7 mouse cellular contexts compared by ENCODE assay signal in the genomic region with DNA sequence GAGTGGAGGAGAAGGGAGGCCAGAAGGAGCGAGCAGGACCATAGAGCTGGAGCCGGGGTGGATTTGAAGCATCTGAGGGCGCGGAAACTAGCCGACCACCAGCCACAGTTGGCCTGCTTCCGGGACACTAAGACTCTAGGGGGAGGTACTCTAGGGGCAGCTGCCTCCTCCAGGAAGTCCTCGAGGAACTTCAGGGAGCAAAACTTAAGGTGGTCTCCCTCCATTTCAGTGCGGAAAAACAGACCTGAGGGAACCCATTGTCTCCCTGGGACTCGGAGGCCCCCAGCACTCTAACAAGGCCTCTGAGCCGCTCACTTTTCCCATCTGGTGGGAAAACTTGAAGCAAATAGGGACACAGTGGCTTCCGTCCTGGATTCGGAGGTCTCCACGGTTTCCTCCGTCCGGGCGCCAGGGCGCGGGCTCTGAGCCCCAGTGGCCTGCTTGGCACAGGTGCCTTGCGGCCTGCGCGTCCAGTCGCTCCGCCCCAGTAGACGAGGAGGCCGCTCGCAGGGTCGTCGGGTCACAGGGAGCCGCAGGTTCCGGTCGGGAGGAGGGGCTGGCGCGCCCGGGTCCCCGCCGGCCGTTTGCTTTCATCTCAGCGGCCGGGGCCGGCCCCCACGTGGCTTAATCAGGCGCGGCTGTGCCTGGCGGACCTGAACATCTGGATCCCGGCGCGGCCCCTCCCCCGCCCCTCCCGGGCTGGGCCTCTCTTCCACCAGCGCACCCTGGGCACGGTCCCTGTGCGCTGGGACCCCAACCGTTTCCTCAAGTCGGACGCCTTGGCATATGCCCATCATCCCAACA. TPM values are rescaled to one million over a fixed set of nuclear protein-coding genes. Genes with fewer than 3 reads are reported as not detected.
DNase-seq lines count a peak whose midpoint lies in the region; ATAC-seq and TF ChIP-seq lines count a peak whose summit lies in the region.

No protein-coding gene starts in this region.

- H3K4me3 ChIP-seq in CH12.LX (replicated peaks in 1 of 3; ENCODE audit: low read depth in 2 of 3, low read length in 2 of 3, poor library complexity in 1 of 3) = peak overlapping the region in 1 of 3 experiments; percentile 9
- H3K4me3 ChIP-seq in heart, postnatal 0 days (ENCODE audit: low read depth, low read length) = peak overlapping the region; percentile 38
- peak overlapping the region; percentile 28 for H3K4me3 ChIP-seq in limb, embryonic 14.5 days (replicated peaks; ENCODE audit: low read length)
- peak overlapping the region; percentile 58 for H3K4me3 ChIP-seq in midbrain, embryonic 14.5 days (replicated peaks; ENCODE audit: low read depth, low read length)

- TF ChIP-seq POLR2A in CH12.LX (IDR thresholded peaks at IDR 0.05; ENCODE audit: low read depth, low read length) = 0 out of 2 replicates have a peak, but pooled peaks have one; percentile 24
- no peak for TF ChIP-seq POLR2A in limb, embryonic 14.5 days (IDR thresholded peaks at IDR 0.05; ENCODE audit: borderline replicate concordance, extremely low read depth, insufficient read depth, insufficient read length)

- H3K36me3 ChIP-seq in CH12.LX (replicated peaks in 1 of 2; ENCODE audit: control insufficient read depth in 1 of 2, insufficient read depth in 1 of 2, low read length in 1 of 2) = no peaks in the 10 kb centered on the region
- no peaks in the 10 kb centered on the region for H3K36me3 ChIP-seq in heart, postnatal 0 days (replicated peaks; ENCODE audit: control insufficient read depth, insufficient read depth, low read length)
- H3K36me3 ChIP-seq in limb, embryonic 14.5 days (ENCODE audit: control insufficient read depth, insufficient read depth, low read length) = no peaks in the 10 kb centered on the region
- H3K36me3 ChIP-seq in midbrain, embryonic 14.5 days (ENCODE audit: control insufficient read depth, insufficient read depth, low read length) = no peaks in the 10 kb centered on the region

- no peak for TF ChIP-seq EP300 in CH12.LX (IDR thresholded peaks at IDR 0.05; ENCODE audit: low read length)
- no peak for TF ChIP-seq EP300 in heart, postnatal 0 days (IDR thresholded peaks at IDR 0.05; ENCODE audit: low read depth)

- ATAC-seq in heart, postnatal 0 days (ENCODE audit: insufficient read depth, low read depth) = no peak
- no peak for ATAC-seq in limb, embryonic 14.5 days (ENCODE audit: low FRiP score, low read depth)
- no peak for ATAC-seq in midbrain, embryonic 14.5 days (ENCODE audit: low FRiP score, low TSS enrichment)

- in situ Hi-C loops in CH12.LX (cut with MboI; ENCODE audit: low pct_ligation_motif_present, low pct_unique_long_range_greater_than_20kb, low sequenced_read_pairs) = no loop called here

- dilution Hi-C loops in CH12.LX (cut with MboI; ENCODE audit: extremely low pct_ligation_motif_present, extremely low pct_unique_long_range_greater_than_20kb, low sequenced_read_pairs) = no loop called here

- H3K9ac ChIP-seq in CH12.LX (ENCODE audit: insufficient read depth, low read depth) = no peak overlapping the region
- H3K9ac ChIP-seq in heart, postnatal 0 days (replicated peaks; ENCODE audit: low read depth, low read length) = no peak overlapping the region
- H3K9ac ChIP-seq in limb, embryonic 14.5 days (ENCODE audit: low read depth, low read length, severe bottlenecking) = peak overlapping the region; percentile 36
- H3K9ac ChIP-seq in midbrain, embryonic 14.5 days (replicated peaks; ENCODE audit: low read length) = peak overlapping the region; percentile 34

- no peaks in the 10 kb centered on the region for H3K79me2 ChIP-seq in CH12.LX (replicated peaks; ENCODE audit: control insufficient read depth, extremely low read depth, insufficient read depth, poor library complexity, severe bottlenecking)

- TF ChIP-seq CTCF in CH12.LX (conservative IDR thresholded peaks at IDR 0.05 in 1 of 2, IDR thresholded peaks at IDR 0.05 in 1 of 2; ENCODE audit: low read depth in 2 of 2, low read length in 2 of 2) = no peak
- no peak for TF ChIP-seq CTCF in heart, postnatal 0 days (IDR thresholded peaks at IDR 0.05; ENCODE audit: low read depth)

- peaks cover 10 to 25% of the 10 kb centered on the region in 2 experiments for H3K4me1 ChIP-seq in CH12.LX (ENCODE audit: control insufficient read depth in 1 of 2, insufficient read depth in 2 of 2)
- peaks cover 20% of the 10 kb centered on the region for H3K4me1 ChIP-seq in heart, postnatal 0 days (ENCODE audit: control insufficient read depth, insufficient read depth)
- H3K4me1 ChIP-seq in limb, embryonic 14.5 days (ENCODE audit: control insufficient read depth, insufficient read depth, low read length) = peaks cover 53% of the 10 kb centered on the region
- peaks cover 23% of the 10 kb centered on the region for H3K4me1 ChIP-seq in midbrain, embryonic 14.5 days (ENCODE audit: control insufficient read depth, insufficient read depth, low read length)

- peak overlapping the region; percentile 26 for H3K4me2 ChIP-seq in CH12.LX (ENCODE audit: insufficient read depth, low read depth, poor library complexity, severe bottlenecking)
- H3K4me2 ChIP-seq in heart, postnatal 0 days (ENCODE audit: low read depth, low read length) = peak overlapping the region; percentile 57
- peak overlapping the region; percentile 68 for H3K4me2 ChIP-seq in limb, embryonic 14.5 days (replicated peaks; ENCODE audit: low read depth, low read length, severe bottlenecking)
- H3K4me2 ChIP-seq in midbrain, embryonic 14.5 days (ENCODE audit: low read length) = peak overlapping the region; percentile 78

- DNase-seq in CH12.LX (ENCODE audit: extremely low read depth) (no peak), ES-CJ7 (ENCODE audit: low read depth, low spot score) (peak; percentile 39)
- no peak for DNase-seq in heart, postnatal 0 days (ENCODE audit: low spot score)
- no peak for DNase-seq in limb, embryonic 14.5 days (ENCODE audit: low spot score)
- DNase-seq in midbrain, embryonic 14.5 days = no peak
- no peak for DNase-seq in urinary bladder, adult 2 months (ENCODE audit: low spot score)
- no peak for DNase-seq in spleen, postnatal 14 days (ENCODE audit: low spot score in 2 of 2)

- H3K9me3 ChIP-seq in CH12.LX (replicated peaks; ENCODE audit: low read length) = no peaks in the 10 kb centered on the region
- H3K9me3 ChIP-seq in heart, postnatal 0 days (replicated peaks; ENCODE audit: control insufficient read depth, low read length) = no peaks in the 10 kb centered on the region
- H3K9me3 ChIP-seq in limb, embryonic 14.5 days (ENCODE audit: control insufficient read depth, low read length) = no peaks in the 10 kb centered on the region
- H3K9me3 ChIP-seq in midbrain, embryonic 14.5 days (ENCODE audit: control insufficient read depth, low read length) = no peaks in the 10 kb centered on the region

- no peak overlapping the region for H3K27ac ChIP-seq in CH12.LX (ENCODE audit: insufficient read depth, low read depth)
- H3K27ac ChIP-seq in heart, postnatal 0 days (ENCODE audit: low read depth) = no peak overlapping the region
- no peak overlapping the region for H3K27ac ChIP-seq in limb, embryonic 14.5 days (replicated peaks; ENCODE audit: low read depth, low read length)
- H3K27ac ChIP-seq in midbrain, embryonic 14.5 days (replicated peaks; ENCODE audit: low read depth, low read length) = no peak overlapping the region

- TF ChIP-seq RAD21 in CH12.LX (IDR thresholded peaks at IDR 0.05; ENCODE audit: low read depth, low read length) = no peak

- WGBS in heart, postnatal 0 days = 3% methylated on average over 54 of the region's 55 CpGs
- 5% methylated on average over 45 of the region's 55 CpGs for WGBS in limb, embryonic 14.5 days
- 3% methylated on average over 55 of the region's 55 CpGs for WGBS in midbrain, embryonic 14.5 days

- H3K27me3 ChIP-seq in CH12.LX (replicated peaks) = peaks cover 96% of the 10 kb centered on the region
- peaks cover 98% of the 10 kb centered on the region for H3K27me3 ChIP-seq in heart, postnatal 0 days (ENCODE audit: control insufficient read depth, insufficient read depth, low read length)
- peaks cover 50% of the 10 kb centered on the region for H3K27me3 ChIP-seq in limb, embryonic 14.5 days (ENCODE audit: control insufficient read depth, insufficient read depth, low read length)
- H3K27me3 ChIP-seq in midbrain, embryonic 14.5 days (ENCODE audit: control insufficient read depth, insufficient read depth, low read length) = peaks cover 86% of the 10 kb centered on the region

RNA-seq across cellular contexts. Expression of gene Tmem59l, which starts 1.0 kb away (rescaled TPM):
- total RNA-seq in CH12.LX (2012; rRNA removed) (not detected in 2 replicates), CH12.LX (2014; rRNA removed) (not detected in 2 replicates)
- polyA plus RNA-seq in CH12.LX (2012; ENCODE audit: insufficient read length, low read depth) = not detected in 2 replicates
- not detected in 2 replicates for total RNA-seq in heart, postnatal 0 days (2014; rRNA removed; ENCODE audit: low replicate concordance)
- polyA plus RNA-seq in heart, postnatal 0 days (2015; fragmentation: Nextera tagmentation; extraction: Ambion mirVana) = not detected in 2 replicates
- 13.1 and 17.7 TPM in 2 replicates for polyA plus RNA-seq in limb, embryonic 14.5 days (2012; rRNA removed)
- polyA plus RNA-seq in limb, embryonic 14.5 days (2014; fragmentation: Nextera tagmentation; extraction: Ambion mirVana) = 15.7 and 17.5 TPM in 2 replicates
- 104 and 143 TPM in 2 replicates for polyA plus RNA-seq in midbrain, embryonic 14.5 days (2014; fragmentation: Nextera tagmentation; extraction: Ambion mirVana)
- 0.08 and 0.28 TPM in 2 replicates for polyA plus RNA-seq in urinary bladder, adult 2 months (2012; rRNA removed)

RNA-seq across cellular contexts. Expression of gene Crlf1, which starts 4.8 kb away (rescaled TPM):
- total RNA-seq in CH12.LX (2012; rRNA removed) = 1.1 and 1.2 TPM in 2 replicates
- 0.42 TPM in 2 replicates for total RNA-seq in CH12.LX (2014; rRNA removed)
- polyA plus RNA-seq in CH12.LX (2012; ENCODE audit: insufficient read length, low read depth) = 0.44 and 0.78 TPM in 2 replicates
- not detected in 2 replicates for total RNA-seq in heart, postnatal 0 days (2014; rRNA removed; ENCODE audit: low replicate concordance)
- 0.16 and 0.66 TPM in 2 replicates for polyA plus RNA-seq in heart, postnatal 0 days (2015; fragmentation: Nextera tagmentation; extraction: Ambion mirVana)
- 98.9 and 127 TPM in 2 replicates for polyA plus RNA-seq in limb, embryonic 14.5 days (2012; rRNA removed)
- polyA plus RNA-seq in limb, embryonic 14.5 days (2014; fragmentation: Nextera tagmentation; extraction: Ambion mirVana) = 91.5 and 103 TPM in 2 replicates
- 2.1 and 3.0 TPM in 2 replicates for polyA plus RNA-seq in midbrain, embryonic 14.5 days (2014; fragmentation: Nextera tagmentation; extraction: Ambion mirVana)
- 0.40 and 0.41 TPM in 2 replicates for polyA plus RNA-seq in urinary bladder, adult 2 months (2012; rRNA removed)

RNA-seq across cellular contexts. Expression of gene Klhl26, which starts 11.4 kb away (rescaled TPM):
- total RNA-seq in CH12.LX (2012; rRNA removed) = 10.2 and 15.6 TPM in 2 replicates
- 3.7 and 4.7 TPM in 2 replicates for total RNA-seq in CH12.LX (2014; rRNA removed)
- polyA plus RNA-seq in CH12.LX (2012; ENCODE audit: insufficient read length, low read depth) = 4.9 and 6.0 TPM in 2 replicates
- total RNA-seq in heart, postnatal 0 days (2014; rRNA removed; ENCODE audit: low replicate concordance) = 15.8 and 22.6 TPM in 2 replicates
- polyA plus RNA-seq in heart, postnatal 0 days (2015; fragmentation: Nextera tagmentation; extraction: Ambion mirVana) = 7.1 and 8.7 TPM in 2 replicates
- 48.7 and 72.6 TPM in 2 replicates for polyA plus RNA-seq in limb, embryonic 14.5 days (2012; rRNA removed)
- polyA plus RNA-seq in limb, embryonic 14.5 days (2014; fragmentation: Nextera tagmentation; extraction: Ambion mirVana) = 24.2 and 28.6 TPM in 2 replicates
- 24.2 and 27.2 TPM in 2 replicates for polyA plus RNA-seq in midbrain, embryonic 14.5 days (2014; fragmentation: Nextera tagmentation; extraction: Ambion mirVana)
- polyA plus RNA-seq in urinary bladder, adult 2 months (2012; rRNA removed) = 34.7 and 36.9 TPM in 2 replicates

RNA-seq across cellular contexts. Expression of gene Rex1bd, which starts 18.4 kb away (rescaled TPM):
- total RNA-seq in CH12.LX (2012; rRNA removed) (87.3 and 90.0 TPM in 2 replicates), CH12.LX (2014; rRNA removed) (43.3 and 47.8 TPM in 2 replicates)
- 38.4 and 59.9 TPM in 2 replicates for polyA plus RNA-seq in CH12.LX (2012; ENCODE audit: insufficient read length, low read depth)
- 121 and 145 TPM in 2 replicates for total RNA-seq in heart, postnatal 0 days (2014; rRNA removed; ENCODE audit: low replicate concordance)
- 139 and 146 TPM in 2 replicates for polyA plus RNA-seq in heart, postnatal 0 days (2015; fragmentation: Nextera tagmentation; extraction: Ambion mirVana)
- 154 and 175 TPM in 2 replicates for polyA plus RNA-seq in limb, embryonic 14.5 days (2012; rRNA removed)
- polyA plus RNA-seq in limb, embryonic 14.5 days (2014; fragmentation: Nextera tagmentation; extraction: Ambion mirVana) = 152 and 156 TPM in 2 replicates
- 152 and 190 TPM in 2 replicates for polyA plus RNA-seq in midbrain, embryonic 14.5 days (2014; fragmentation: Nextera tagmentation; extraction: Ambion mirVana)
- polyA plus RNA-seq in urinary bladder, adult 2 months (2012; rRNA removed) = 119 and 129 TPM in 2 replicates

RNA-seq across cellular contexts. Expression of gene Uba52, which starts 22.4 kb away (rescaled TPM):
- 3,341 and 3,407 TPM in 2 replicates for total RNA-seq in CH12.LX (2012; rRNA removed)
- total RNA-seq in CH12.LX (2014; rRNA removed) = 1,091 and 1,181 TPM in 2 replicates
- 1,199 and 1,372 TPM in 2 replicates for polyA plus RNA-seq in CH12.LX (2012; ENCODE audit: insufficient read length, low read depth)
- total RNA-seq in heart, postnatal 0 days (2014; rRNA removed; ENCODE audit: low replicate concordance) = 887 and 1,064 TPM in 2 replicates
- 1,011 and 1,075 TPM in 2 replicates for polyA plus RNA-seq in heart, postnatal 0 days (2015; fragmentation: Nextera tagmentation; extraction: Ambion mirVana)
- 1,215 and 1,844 TPM in 2 replicates for polyA plus RNA-seq in limb, embryonic 14.5 days (2012; rRNA removed)
- 1,031 and 1,113 TPM in 2 replicates for polyA plus RNA-seq in limb, embryonic 14.5 days (2014; fragmentation: Nextera tagmentation; extraction: Ambion mirVana)
- polyA plus RNA-seq in midbrain, embryonic 14.5 days (2014; fragmentation: Nextera tagmentation; extraction: Ambion mirVana) = 696 and 821 TPM in 2 replicates
- polyA plus RNA-seq in urinary bladder, adult 2 months (2012; rRNA removed) = 881 and 1,275 TPM in 2 replicates

Comparison
In these comparisons a context has a peak if more than half of its experiments do, and no peak if none do; other contexts are left out.
1. H3K4me2 ChIP-seq: peak in every context shown above with its lines; median percentile 78 in midbrain, embryonic 14.5 days; 68 in limb, embryonic 14.5 days; 57 in heart, postnatal 0 days; 26 in CH12.LX.
2. H3K9ac ChIP-seq: peak in limb, embryonic 14.5 days (single experiment) and midbrain, embryonic 14.5 days (single experiment); none in CH12.LX (single experiment) and heart, postnatal 0 days (single experiment).
3. RNA of gene Tmem59l, which starts 1.0 kb away (polyA plus RNA-seq): 104 to 143 TPM in midbrain, embryonic 14.5 days and 13.1 to 17.7 TPM in limb, embryonic 14.5 days; 0.08 to 0.28 TPM in urinary bladder, adult 2 months, not detected in CH12.LX and not detected in heart, postnatal 0 days; every median in the first group is over 10 times any median in the second.
4. RNA of gene Crlf1, which starts 4.8 kb away (polyA plus RNA-seq): 91.5 to 127 TPM in limb, embryonic 14.5 days; 2.1 to 3.0 TPM in midbrain, embryonic 14.5 days, 0.44 to 0.78 TPM in CH12.LX, 0.40 to 0.41 TPM in urinary bladder, adult 2 months and 0.16 to 0.66 TPM in heart, postnatal 0 days; every median in the first group is over 10 times any median in the second.